Mouse (Mus musculus) v-Abl transformed pro-B cells (cell line): Measurements from ENCODE around the gene Ppfia2.

ENCODE experiments used
- in situ Hi-C, 2 experiments: fragments of 400-800 bp; cut with MboI; formaldehyde crosslinking; loops; one replicate each; pipeline ENCODE4 v1.15.1; 2025; ENCODE audit not compliant: unreplicated experiment in 2 of 2

The Ppfia2 gene

GRCm38 (mm10) chr10:106469855-106470532, at the start of gene Ppfia2:
Gene Ppfia2, plus strand, starts transcription at chr10:106470339.
- in situ Hi-C loops, result no loop called here

- in situ Hi-C loops, result no loop called here
These were observed 1.0 kb upstream of the Ppfia2 start for GRCm38 (mm10) chr10:106468956-106469721.

- in situ Hi-C loops, result no loop called here
These were observed 530 bp downstream of the Ppfia2 start for GRCm38 (mm10) chr10:106470533-106471205.

- in situ Hi-C loops, result no loop called here
These were observed 39.4 kb downstream of the Ppfia2 start for GRCm38 (mm10) chr10:106509281-106510165.

GRCm38 (mm10) chr10:106566036-106566435, 95.9 kb downstream of the Ppfia2 start:
- in situ Hi-C loops, result no loop called here

GRCm38 (mm10) chr10:106585026-106585425, 114.9 kb downstream of the Ppfia2 start:
- in situ Hi-C loops, result loop anchor here (5.0 to 10.0 kb wide), 2 partner anchors 718 to 720 kb away; no protein-coding TSS in a partner anchor

GRCm38 (mm10) chr10:106585476-106586080, 115.4 kb downstream of the Ppfia2 start:
- in situ Hi-C loops, result loop anchor here (5.0 to 10.0 kb wide), 2 partner anchors 718 to 721 kb away; no protein-coding TSS in a partner anchor

GRCm38 (mm10) chr10:106587817-106588216, 117.7 kb downstream of the Ppfia2 start:
- in situ Hi-C loops, result loop anchor here (5.0 to 10.0 kb wide), 2 partner anchors 721 to 723 kb away; no protein-coding TSS in a partner anchor

GRCm38 (mm10) chr10:106590944-106591343, 120.8 kb downstream of the Ppfia2 start:
- in situ Hi-C loops, result no loop called here

- in situ Hi-C loops, result no loop called here
These were observed 126.8 kb downstream of the Ppfia2 start for GRCm38 (mm10) chr10:106596976-106597375.

GRCm38 (mm10) chr10:106603319-106603898, 133.3 kb downstream of the Ppfia2 start:
- in situ Hi-C loops, result no loop called here

- in situ Hi-C loops, result no loop called here
These were observed 139.2 kb downstream of the Ppfia2 start for GRCm38 (mm10) chr10:106609177-106609981.

- in situ Hi-C loops, result no loop called here
These were observed 140.1 kb downstream of the Ppfia2 start for GRCm38 (mm10) chr10:106610222-106610621.

GRCm38 (mm10) chr10:106618194-106618593, 148.1 kb downstream of the Ppfia2 start:
- in situ Hi-C loops, result no loop called here

GRCm38 (mm10) chr10:106620952-106621351, 150.8 kb downstream of the Ppfia2 start:
- in situ Hi-C loops, result no loop called here

GRCm38 (mm10) chr10:106623342-106623741, 153.2 kb downstream of the Ppfia2 start:
- in situ Hi-C loops, result no loop called here

- in situ Hi-C loops, result no loop called here
These were observed 162.2 kb downstream of the Ppfia2 start for GRCm38 (mm10) chr10:106632171-106632935.

GRCm38 (mm10) chr10:106633898-106634297, 163.8 kb downstream of the Ppfia2 start:
- in situ Hi-C loops, result no loop called here
